Mouse (Mus musculus) kidney, adult 2 months (tissue): Measurements from ENCODE around the gene Gosr2. TPM values are rescaled to one million over a fixed set of nuclear protein-coding genes. Genes with fewer than 3 reads are reported as not detected.

ENCODE experiments used
- DNase-seq: peaks from one replicate; pipeline ENCODE4 v3.0.0; 2021
- H3K27ac ChIP-seq: fragments of 200-500 bp; 2 replicates; pipeline ENCODE4 v1.5.1; 2012; ENCODE audit warnings: low read depth, low read length, control low read depth, inconsistent platforms; ENCODE audit not compliant: insufficient read depth
- H3K27me3 ChIP-seq: fragments of 200-500 bp; replicated peaks from 2 replicates; pipeline ENCODE4 v1.6.1; 2012; ENCODE audit warnings: mild to moderate bottlenecking, moderate library complexity, low read length, inconsistent platforms; ENCODE audit not compliant: control insufficient read depth, insufficient read depth
- H3K36me3 ChIP-seq: fragments of 200-500 bp; 2 replicates; pipeline ENCODE4 v1.6.1; 2012; ENCODE audit warnings: mild to moderate bottlenecking, moderate library complexity, low read length, inconsistent platforms; ENCODE audit not compliant: control insufficient read depth, insufficient read depth
- H3K4me1 ChIP-seq: fragments of 200-500 bp; 2 replicates; pipeline ENCODE4 v1.6.1; 2011; ENCODE audit warnings: low read length; ENCODE audit not compliant: control insufficient read depth, insufficient read depth
- H3K4me3 ChIP-seq: fragments of 200-500 bp; 2 replicates; pipeline ENCODE4 v1.5.1; 2011; ENCODE audit warnings: mild to moderate bottlenecking, low read depth, low read length, control low read depth; ENCODE audit not compliant: insufficient read depth
- CTCF ChIP-seq: fragments of 200-500 bp; conservative IDR thresholded peaks from 2 replicates; pipeline ENCODE4 v1.5.1; 2011; ENCODE audit warnings: low read depth, mild to moderate bottlenecking, control low read depth, low read length, moderate library complexity, mixed read lengths; ENCODE audit not compliant: insufficient read depth, insufficient read length
- POLR2A ChIP-seq: fragments of 200-500 bp; IDR thresholded peaks from one replicate; pipeline ENCODE4 v1.6.1; 2011; ENCODE audit warnings: low read depth, low read length, control low read depth
- WGBS: fragments of 180-500 bp; shearing (Covaris S2); methylation state at CpG from one replicate; pipeline ENCODE4 v1.1.7; 2018; 5-methylcytosine and 5-hydroxymethylcytosine counted together
- polyA plus RNA-seq: library from polyadenylated mRNA; depleted of rRNA; stranded (reverse); fragments of >200 nt; gene quantifications from 2 replicates; pipeline ENCODE4 v1.2.3, GENCODE M21; 2012

The Gosr2 gene
- polyA plus RNA-seq, 1 experiment = 101 TPM

DNA sequence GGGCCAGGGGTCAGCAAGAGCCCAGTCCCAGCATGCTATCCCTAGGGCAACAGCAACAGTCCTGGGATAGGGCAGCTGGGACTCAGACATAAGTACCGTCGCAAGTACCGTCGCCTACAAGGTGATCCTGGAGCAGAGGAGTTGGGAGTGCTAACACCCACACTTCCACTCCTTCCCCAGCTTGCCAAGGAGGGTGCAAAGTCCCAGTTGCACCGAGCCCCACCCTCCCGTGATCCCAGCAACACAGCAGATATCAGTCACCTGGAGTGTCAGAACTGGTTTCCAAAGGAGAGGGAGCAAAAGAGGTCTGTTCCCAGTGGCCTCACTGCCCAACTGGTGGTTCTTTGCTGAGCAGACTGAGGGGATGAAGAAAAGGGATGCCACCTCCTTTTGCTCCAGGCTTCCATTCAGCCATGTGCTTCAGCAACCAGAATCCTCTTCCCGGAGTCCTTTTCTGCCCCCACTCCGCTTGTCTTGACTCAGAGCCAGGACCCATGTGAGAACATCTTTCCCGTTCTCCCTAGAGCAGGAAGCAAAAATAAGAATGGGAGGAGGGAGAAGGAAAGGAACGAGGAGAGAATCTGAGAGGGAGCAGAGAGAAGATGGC is 44.2 kb downstream of the Gosr2 start:
- no peak overlapping the region for H3K4me3 ChIP-seq
- no peak overlapping the region for H3K27ac ChIP-seq
- no peaks in the 10 kb centered on the region for H3K36me3 ChIP-seq
- TF ChIP-seq CTCF = no peak
- TF ChIP-seq POLR2A = no peak
- H3K4me1 ChIP-seq = no peaks in the 10 kb centered on the region
- no peak for DNase-seq
- H3K27me3 ChIP-seq = no peaks in the 10 kb centered on the region
- WGBS = 65% methylated on average over 10 of the region's 10 CpGs

DNA sequence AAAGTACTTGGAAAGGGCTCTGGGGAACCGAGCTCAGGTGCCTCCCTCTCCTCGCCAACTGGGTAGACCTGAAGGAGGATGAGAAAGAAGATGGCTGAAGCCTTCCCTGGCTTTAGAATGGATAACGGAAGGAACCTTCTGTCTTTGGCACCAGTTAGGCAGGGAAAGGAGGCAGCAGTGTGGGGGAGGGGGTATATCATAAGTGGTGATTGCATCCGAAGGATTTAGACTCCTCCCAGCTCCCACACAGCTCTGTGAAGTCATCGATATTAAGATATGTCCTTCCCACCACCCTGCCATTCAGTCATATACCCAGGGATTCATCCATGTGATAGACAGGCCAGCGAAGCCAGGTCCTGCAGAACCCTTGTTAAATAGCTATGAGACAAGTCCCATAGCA is 46.3 kb downstream of the Gosr2 start:
- Histone ChIP-seq H3K4me3 (no peak overlapping the region), H3K27me3 (no peaks in the 10 kb centered on the region), H3K27ac (no peak overlapping the region), H3K4me1 (no peaks in the 10 kb centered on the region), H3K36me3 (no peaks in the 10 kb centered on the region)
- 77% methylated on average over 6 of the region's 6 CpGs for WGBS
- no peak for DNase-seq
- no peak for TF ChIP-seq POLR2A
- no peak for TF ChIP-seq CTCF

DNA sequence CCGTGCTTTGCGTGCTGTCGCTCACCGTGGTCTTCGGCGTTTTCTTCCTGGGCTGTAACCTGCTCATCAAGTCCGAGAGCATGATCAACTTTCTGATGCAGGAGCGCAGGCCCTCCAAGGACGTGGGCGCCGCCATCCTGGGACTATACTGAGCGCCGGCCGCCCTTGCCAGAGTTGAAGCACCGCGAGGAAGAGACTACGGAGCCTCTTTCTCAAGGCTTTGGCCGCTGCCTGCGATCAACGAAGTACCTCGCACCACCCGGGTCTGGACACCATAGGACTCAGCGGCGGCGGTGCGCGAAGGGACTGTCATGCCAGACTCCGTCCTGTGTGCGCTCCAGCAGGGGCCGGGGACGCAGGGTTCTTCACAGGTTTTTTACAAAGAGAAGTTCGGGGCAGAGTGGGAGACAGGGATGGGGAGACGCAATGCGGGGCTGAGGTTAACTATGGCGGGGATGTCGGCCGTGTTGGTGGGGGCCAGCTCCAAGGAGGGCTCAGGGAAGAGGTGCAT is 47.7 kb downstream of the Gosr2 start:
- Histone ChIP-seq H3K27me3 (no peaks in the 10 kb centered on the region), H3K4me1 (no peaks in the 10 kb centered on the region), H3K4me3 (no peak overlapping the region), H3K36me3 (no peaks in the 10 kb centered on the region), H3K27ac (no peak overlapping the region)
- 3% methylated on average over 37 of the region's 37 CpGs for WGBS
- DNase-seq = no peak
- TF ChIP-seq CTCF = no peak
- no peak for TF ChIP-seq POLR2A

DNA sequence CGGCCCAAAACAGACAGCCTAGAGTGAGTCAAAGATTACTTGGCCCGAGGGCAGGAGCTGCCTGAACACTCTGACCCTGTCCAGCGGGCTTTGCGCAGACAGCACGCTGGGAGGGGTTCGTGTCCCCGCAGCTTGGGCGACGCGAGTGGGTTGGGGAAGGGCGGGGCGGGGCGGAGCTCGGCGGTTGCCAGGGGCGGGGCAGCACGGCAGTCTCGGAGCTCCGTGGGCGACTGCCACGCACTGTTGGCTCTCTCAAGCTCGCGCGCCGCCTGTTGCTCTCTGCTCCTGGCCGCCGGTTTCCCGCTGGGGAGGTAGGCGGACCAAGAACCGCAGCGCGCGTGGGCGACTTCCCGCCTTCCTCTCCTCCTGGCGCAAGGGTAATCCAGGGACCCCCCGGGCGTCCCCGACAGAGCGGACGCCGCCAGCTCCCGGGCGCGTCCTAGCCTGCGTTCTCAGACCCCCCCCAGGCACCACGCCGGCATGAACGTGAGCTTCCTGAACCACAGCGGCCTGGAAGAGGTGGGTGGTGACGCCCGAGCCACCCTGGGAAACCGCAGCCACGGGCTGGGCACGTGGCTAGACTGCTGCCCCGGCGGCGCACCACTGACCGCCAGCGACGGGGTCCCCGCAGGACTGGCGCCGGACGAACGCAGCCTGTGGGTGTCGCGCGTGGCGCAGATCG is 48.3 kb downstream of the Gosr2 start, which contains the start of gene Rprml:
Rprml (plus strand) TSS at position 270 of the 682 bp plus-strand sequence.
- under 1% methylated on average over 67 of the region's 71 CpGs for WGBS
- Histone ChIP-seq H3K27me3 (no peaks in the 10 kb centered on the region), H3K27ac (no peak within 1 kb of the TSS), H3K36me3 (no peaks in the 10 kb centered on the region), H3K4me3 (no peak within 1 kb of the TSS; the same call in 1 of the 2 replicates), H3K4me1 (no peaks in the 10 kb centered on the region)
- DNase-seq = no peak
- no peak for TF ChIP-seq POLR2A
- no peak for TF ChIP-seq CTCF

DNA sequence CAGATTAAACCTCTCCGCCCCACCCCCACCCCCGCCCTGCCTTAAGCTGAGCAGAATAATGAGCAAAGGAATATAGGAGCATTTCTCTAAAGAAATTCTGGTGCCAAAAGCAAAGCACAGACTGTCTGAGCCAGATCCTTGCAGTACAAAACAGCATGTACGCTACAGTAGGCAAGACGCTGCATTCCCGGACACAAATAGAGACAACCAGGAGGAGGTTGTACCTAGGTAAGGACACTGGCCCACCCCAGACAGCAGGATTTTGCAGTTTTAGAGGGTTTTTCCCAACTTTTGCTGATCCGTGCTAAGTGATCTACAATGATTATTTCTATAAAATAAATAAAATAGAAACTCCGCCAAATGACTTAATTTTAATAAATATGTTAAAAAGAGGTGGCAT is 49.0 kb downstream of the Gosr2 start:
- no peak for DNase-seq
- Histone ChIP-seq H3K4me3 (no peak overlapping the region), H3K4me1 (no peaks in the 10 kb centered on the region), H3K36me3 (no peaks in the 10 kb centered on the region), H3K27me3 (no peaks in the 10 kb centered on the region), H3K27ac (no peak overlapping the region)
- 39% methylated on average over 7 of the region's 7 CpGs for WGBS
- TF ChIP-seq POLR2A = no peak
- TF ChIP-seq CTCF = no peak

DNA sequence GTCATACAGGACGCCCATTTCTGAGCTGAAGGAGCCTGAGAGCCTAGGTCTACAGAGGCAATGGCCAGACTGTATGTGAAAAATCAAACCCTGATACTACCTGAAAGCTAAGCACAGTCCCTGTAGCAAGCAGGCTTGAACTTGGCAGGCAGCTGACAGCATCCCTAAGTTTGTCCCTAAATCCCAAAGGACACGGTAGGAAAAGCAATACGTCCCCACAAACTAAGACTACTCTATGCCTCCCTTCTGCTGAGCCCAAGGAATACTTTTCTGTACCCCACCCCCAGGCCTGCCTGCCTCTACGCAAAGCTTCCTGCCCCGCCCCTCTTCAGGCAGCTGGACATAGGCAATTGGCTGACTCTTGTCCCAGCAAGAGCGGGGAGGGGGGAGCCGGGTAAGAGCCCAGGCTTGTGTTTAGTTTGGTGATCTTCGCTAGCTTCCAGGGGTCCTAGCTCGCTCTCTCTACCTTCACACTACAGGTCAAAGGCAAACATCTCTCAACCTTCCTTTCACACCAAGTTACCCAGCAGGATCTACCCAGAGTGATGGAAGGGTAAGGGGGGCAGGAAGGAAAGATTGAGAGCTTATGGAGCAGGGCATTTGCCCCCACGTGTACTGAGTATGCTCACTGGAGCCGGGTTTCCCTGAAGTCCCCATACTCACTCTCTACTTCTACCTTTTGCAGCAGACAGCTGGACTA is 49.6 kb downstream of the Gosr2 start:
- no peak for TF ChIP-seq POLR2A
- TF ChIP-seq CTCF = no peak
- Histone ChIP-seq H3K27me3 (no peaks in the 10 kb centered on the region), H3K4me1 (no peaks in the 10 kb centered on the region), H3K27ac (no peak overlapping the region), H3K36me3 (no peaks in the 10 kb centered on the region), H3K4me3 (no peak overlapping the region)
- DNase-seq = no peak
- 20% methylated on average over 11 of the region's 11 CpGs for WGBS

DNA sequence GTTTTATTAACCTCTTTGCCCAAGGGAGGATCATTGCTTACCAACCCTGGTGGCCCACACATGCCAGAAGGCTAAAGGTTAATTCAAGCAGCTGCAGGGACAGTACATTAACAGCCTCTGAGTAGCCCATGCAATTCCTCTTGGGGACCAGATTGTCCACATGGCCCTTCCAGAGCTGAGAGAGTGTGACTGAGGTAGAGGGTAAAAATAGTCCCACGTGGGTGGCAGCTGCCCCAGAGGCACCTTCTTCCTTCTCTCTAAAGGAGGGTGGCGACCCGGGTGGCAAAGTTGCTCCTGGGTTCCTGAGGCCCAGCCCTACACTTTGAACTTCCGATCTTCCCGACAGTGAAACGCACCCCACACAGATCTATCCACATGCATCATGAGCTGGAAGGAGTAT is 51.4 kb downstream of the Gosr2 start:
- H3K36me3 ChIP-seq = no peaks in the 10 kb centered on the region
- 56% methylated on average over 6 of the region's 6 CpGs for WGBS
- no peaks in the 10 kb centered on the region for H3K27me3 ChIP-seq
- no peak for DNase-seq
- H3K27ac ChIP-seq = no peak overlapping the region
- no peak overlapping the region for H3K4me3 ChIP-seq
- no peaks in the 10 kb centered on the region for H3K4me1 ChIP-seq
- TF ChIP-seq POLR2A = no peak
- no peak for TF ChIP-seq CTCF
